Mouse (Mus musculus) heart, adult 2 months (tissue): ENCODE measurements around the gene Xpot.

Source experiments
- CTCF ChIP-seq: fragments of 200-600 bp; IDR thresholded peaks from 2 replicates; pipeline ENCODE4 v1.8.1; 2022; ENCODE audit warnings: antibody characterized with exemption, mild to moderate bottlenecking, moderate library complexity
- EP300 ChIP-seq: fragments of 200-500 bp; IDR thresholded peaks from 2 replicates; pipeline ENCODE4 v1.6.1; 2011; ENCODE audit warnings: low read depth, low read length, control low read depth; ENCODE audit not compliant: insufficient read depth
- POLR2A ChIP-seq: fragments of 200-500 bp; IDR thresholded peaks from 2 replicates; pipeline ENCODE4 v1.6.1; 2011; ENCODE audit warnings: mild to moderate bottlenecking, low read depth, low read length, control low read depth; ENCODE audit not compliant: insufficient read depth

- TF ChIP-seq POLR2A = no peak
- TF ChIP-seq CTCF = no peak
- no peak for TF ChIP-seq EP300
Measured at GRCm38 (mm10) chr10:121612448-121612847, 13.7 kb downstream of the Xpot start.
